Mouse (Mus musculus) testis, postnatal 10 days (tissue): ENCODE measurements around the gene Tinf2.

Experiments
- DNase-seq: peaks from one replicate; pipeline ENCODE4 v3.0.0; 2021; ENCODE audit warnings: low spot score

Tinf2 gene

GRCm38 (mm10) chr14:55634874-55635522 lies 46.6 kb downstream of the Tinf2 start:
- DNase-seq: peak; percentile 58

GRCm38 (mm10) chr14:55629312-55629711 lies 52.3 kb downstream of the Tinf2 start:
- peak; percentile 79 for DNase-seq

GRCm38 (mm10) chr14:55628077-55628827 lies 53.4 kb downstream of the Tinf2 start:
- no peak for DNase-seq
